Mouse (Mus musculus): ENCODE measurements around the gene Blzf1. TPM values are rescaled to one million over a fixed set of nuclear protein-coding genes. Genes with fewer than 3 reads are reported as not detected.

Gene Blzf1
- polyA plus RNA-seq, 1 experiment from 2014 or later, result 29.5 TPM

- Histone ChIP-seq H3K9me3 (no peaks in the 10 kb centered on the region), H3K4me2 (replicated peaks) (no peak overlapping the region), H3K27me3 (no peaks in the 10 kb centered on the region), H3K27ac (no peak overlapping the region), H3K36me3 (peaks cover 38% of the 10 kb centered on the region), H3K4me1 (no peaks in the 10 kb centered on the region), H3K9ac (no peak overlapping the region), H3K4me3 (no peak overlapping the region)
- 89% methylated on average over 5 of the region's 5 CpGs for WGBS
- ATAC-seq (ENCODE audit: insufficient number of reproducible peaks, insufficient read depth, low FRiP score, low TSS enrichment), result no peak
Observed at GRCm38 (mm10) chr1:164292040-164292439, 15.2 kb downstream of the Blzf1 start.

- Histone ChIP-seq H3K27me3 (no peaks in the 10 kb centered on the region), H3K36me3 (peaks cover 15% of the 10 kb centered on the region), H3K9ac (no peak overlapping the region), H3K4me1 (no peaks in the 10 kb centered on the region), H3K4me2 (replicated peaks) (no peak overlapping the region), H3K27ac (no peak overlapping the region), H3K4me3 (no peak overlapping the region), H3K9me3 (no peaks in the 10 kb centered on the region)
- WGBS, result 61% methylated on average over 15 of the region's 15 CpGs
- ATAC-seq (ENCODE audit: insufficient number of reproducible peaks, insufficient read depth, low FRiP score, low TSS enrichment), result no peak
Observed at GRCm38 (mm10) chr1:164287406-164287805, 19.9 kb downstream of the Blzf1 start.

- no peaks in the 10 kb centered on the region for H3K36me3 ChIP-seq
- no peak overlapping the region for H3K9ac ChIP-seq
- no peaks in the 10 kb centered on the region for H3K4me1 ChIP-seq
- WGBS, result 91% methylated on average over 3 of the region's 3 CpGs
- no peak for ATAC-seq (ENCODE audit: insufficient number of reproducible peaks, insufficient read depth, low FRiP score, low TSS enrichment)
- no peak overlapping the region for H3K27ac ChIP-seq
- no peak overlapping the region for H3K4me2 ChIP-seq (replicated peaks)
- no peaks in the 10 kb centered on the region for H3K27me3 ChIP-seq
- H3K9me3 ChIP-seq, result no peaks in the 10 kb centered on the region
- H3K4me3 ChIP-seq, result no peak overlapping the region
Observed at GRCm38 (mm10) chr1:164284007-164284406, 23.3 kb downstream of the Blzf1 start.

- Histone ChIP-seq H3K36me3 (no peaks in the 10 kb centered on the region), H3K4me2 (replicated peaks) (no peak overlapping the region), H3K27me3 (no peaks in the 10 kb centered on the region), H3K9ac (no peak overlapping the region), H3K4me1 (peaks cover under 1% of the 10 kb centered on the region; the same call in 1 of the 2 replicates), H3K4me3 (no peak overlapping the region), H3K9me3 (no peaks in the 10 kb centered on the region), H3K27ac (no peak overlapping the region)
- WGBS, result 75% methylated on average over 4 of the region's 4 CpGs
- ATAC-seq (ENCODE audit: insufficient number of reproducible peaks, insufficient read depth, low FRiP score, low TSS enrichment), result no peak
Observed at GRCm38 (mm10) chr1:164279332-164279731, 28.0 kb downstream of the Blzf1 start.

- Histone ChIP-seq H3K9ac (no peak overlapping the region), H3K4me1 (peaks cover 8% of the 10 kb centered on the region), H3K27me3 (no peaks in the 10 kb centered on the region), H3K9me3 (no peaks in the 10 kb centered on the region), H3K27ac (no peak overlapping the region), H3K36me3 (no peaks in the 10 kb centered on the region), H3K4me2 (replicated peaks) (no peak overlapping the region), H3K4me3 (no peak overlapping the region)
- ATAC-seq (ENCODE audit: insufficient number of reproducible peaks, insufficient read depth, low FRiP score, low TSS enrichment), result no peak
- 82% methylated on average over 3 of the region's 3 CpGs for WGBS
Observed at GRCm38 (mm10) chr1:164276552-164276951, 30.7 kb downstream of the Blzf1 start.

GRCm38 (mm10) chr1:164275455-164275954 lies 31.8 kb downstream of the Blzf1 start, which contains the start of gene Ccdc181:
TSS of gene Ccdc181 (plus strand) at chr1:164275585.
- Histone ChIP-seq H3K27ac (peak within 1 kb of the TSS; percentile 50; the same call in 1 of the 2 replicates), H3K27me3 (no peaks in the 10 kb centered on the region), H3K4me1 (peaks cover 8% of the 10 kb centered on the region), H3K36me3 (no peaks in the 10 kb centered on the region), H3K9ac (peak within 1 kb of the TSS; percentile 52), H3K4me3 (peak within 1 kb of the TSS; percentile 60), H3K4me2 (replicated peaks) (peak within 1 kb of the TSS; percentile 80), H3K9me3 (no peaks in the 10 kb centered on the region)
- under 1% methylated on average over 31 of the region's 31 CpGs for WGBS
- ATAC-seq (ENCODE audit: insufficient number of reproducible peaks, insufficient read depth, low FRiP score, low TSS enrichment), result peak; percentile 84

GRCm38 (mm10) chr1:164273659-164274058 lies 33.6 kb downstream of the Blzf1 start:
- no peak for ATAC-seq (ENCODE audit: insufficient number of reproducible peaks, insufficient read depth, low FRiP score, low TSS enrichment)

GRCm38 (mm10) chr1:164270941-164271340 lies 36.3 kb downstream of the Blzf1 start:
- Histone ChIP-seq H3K9ac (no peak overlapping the region), H3K36me3 (no peaks in the 10 kb centered on the region), H3K4me1 (peaks cover 8% of the 10 kb centered on the region), H3K4me3 (no peak overlapping the region), H3K9me3 (0 out of 2 replicates have a peak, but pooled peaks cover 3% of the 10 kb centered on the region), H3K27ac (no peak overlapping the region), H3K27me3 (no peaks in the 10 kb centered on the region), H3K4me2 (replicated peaks) (no peak overlapping the region)
- ATAC-seq (ENCODE audit: insufficient number of reproducible peaks, insufficient read depth, low FRiP score, low TSS enrichment), result no peak
- 80% methylated on average over 7 of the region's 7 CpGs for WGBS

More at GRCm38 (mm10) chr1:164273659-164274058, 33.6 kb downstream of the Blzf1 start:
- 23% methylated on average over 6 of the region's 6 CpGs for WGBS
- H3K27ac ChIP-seq, result no peak overlapping the region
- no peaks in the 10 kb centered on the region for H3K36me3 ChIP-seq
- H3K27me3 ChIP-seq, result no peaks in the 10 kb centered on the region
- no peak overlapping the region for H3K4me2 ChIP-seq (replicated peaks)
- H3K4me1 ChIP-seq, result peaks cover 8% of the 10 kb centered on the region
- no peaks in the 10 kb centered on the region for H3K9me3 ChIP-seq
- no peak overlapping the region for H3K4me3 ChIP-seq
- no peak overlapping the region for H3K9ac ChIP-seq

GRCm38 (mm10) chr1:164261553-164261952 lies 45.7 kb downstream of the Blzf1 start:
- no peak for ATAC-seq (ENCODE audit: insufficient number of reproducible peaks, insufficient read depth, low FRiP score, low TSS enrichment)
- H3K4me2 ChIP-seq (replicated peaks), result no peak overlapping the region
- H3K27me3 ChIP-seq, result no peaks in the 10 kb centered on the region
- no peak overlapping the region for H3K4me3 ChIP-seq
- H3K36me3 ChIP-seq, result peaks cover 16% of the 10 kb centered on the region; the same call in 1 of the 2 replicates
- no peak overlapping the region for H3K27ac ChIP-seq
- H3K9me3 ChIP-seq, result 0 out of 2 replicates have a peak, but pooled peaks cover 1% of the 10 kb centered on the region
- H3K9ac ChIP-seq, result no peak overlapping the region
- 92% methylated on average over 7 of the region's 7 CpGs for WGBS
- H3K4me1 ChIP-seq, result no peaks in the 10 kb centered on the region

- ATAC-seq (ENCODE audit: insufficient number of reproducible peaks, insufficient read depth, low FRiP score, low TSS enrichment), result no peak
- Histone ChIP-seq H3K36me3 (peaks cover 16% of the 10 kb centered on the region; the same call in 1 of the 2 replicates), H3K9me3 (no peaks in the 10 kb centered on the region), H3K4me1 (no peaks in the 10 kb centered on the region), H3K27me3 (no peaks in the 10 kb centered on the region), H3K9ac (no peak overlapping the region), H3K4me2 (replicated peaks) (no peak overlapping the region), H3K4me3 (no peak overlapping the region), H3K27ac (no peak overlapping the region)
- 77% methylated on average over 16 of the region's 16 CpGs for WGBS
Observed at GRCm38 (mm10) chr1:164260171-164261028, 46.9 kb downstream of the Blzf1 start.

GRCm38 (mm10) chr1:164254836-164255235 lies 52.5 kb downstream of the Blzf1 start:
- Histone ChIP-seq H3K9ac (no peak overlapping the region), H3K4me3 (no peak overlapping the region), H3K9me3 (no peaks in the 10 kb centered on the region), H3K4me1 (peaks cover 14% of the 10 kb centered on the region), H3K27ac (no peak overlapping the region), H3K27me3 (no peaks in the 10 kb centered on the region), H3K4me2 (replicated peaks) (no peak overlapping the region), H3K36me3 (peaks cover 8% of the 10 kb centered on the region; the same call in 1 of the 2 replicates)
- ATAC-seq (ENCODE audit: insufficient number of reproducible peaks, insufficient read depth, low FRiP score, low TSS enrichment), result no peak
- 81% methylated on average over 3 of the region's 3 CpGs for WGBS

- no peak for ATAC-seq (ENCODE audit: insufficient number of reproducible peaks, insufficient read depth, low FRiP score, low TSS enrichment)
- no peak overlapping the region for H3K4me2 ChIP-seq (replicated peaks)
- H3K4me3 ChIP-seq, result no peak overlapping the region
- no peaks in the 10 kb centered on the region for H3K9me3 ChIP-seq
- H3K27me3 ChIP-seq, result no peaks in the 10 kb centered on the region
- no peak overlapping the region for H3K9ac ChIP-seq
- H3K27ac ChIP-seq, result no peak overlapping the region
- 78% methylated on average over 5 of the region's 5 CpGs for WGBS
- peaks cover 8% of the 10 kb centered on the region; the same call in 1 of the 2 replicates for H3K36me3 ChIP-seq
- H3K4me1 ChIP-seq, result peaks cover 17% of the 10 kb centered on the region
Observed at GRCm38 (mm10) chr1:164252551-164252950, 54.7 kb downstream of the Blzf1 start.
